Mouse (Mus musculus): ENCODE measurements around the gene Gtf3a.
"Not testable (repeated sequence)": the region's sequence is repeated elsewhere in the genome, so short reads cannot be mapped to it uniquely, and the experiment has no call there.

Gtf3a gene

GRCm38 (mm10) chr5:146937541-146938503, 10.6 kb upstream of the Gtf3a start:
- DNase-seq (ENCODE audit: low read depth) = no peak

GRCm38 (mm10) chr5:146939109-146939796, 9.2 kb upstream of the Gtf3a start:
- no peak for DNase-seq (ENCODE audit: low read depth)

GRCm38 (mm10) chr5:146940219-146940618, 8.2 kb upstream of the Gtf3a start:
- peak; percentile 33 for DNase-seq (ENCODE audit: low read depth)

GRCm38 (mm10) chr5:146941939-146942338, 6.5 kb upstream of the Gtf3a start:
- DNase-seq (ENCODE audit: low read depth) = not testable (repeated sequence)

- DNase-seq (ENCODE audit: low read depth) = no peak
These were observed 5.5 kb upstream of the Gtf3a start for GRCm38 (mm10) chr5:146942965-146943364.

- DNase-seq (ENCODE audit: low read depth) = no peak
These were observed 3.9 kb upstream of the Gtf3a start for GRCm38 (mm10) chr5:146944568-146944967.

- no peak for DNase-seq (ENCODE audit: low read depth)
These were observed 1.8 kb upstream of the Gtf3a start for GRCm38 (mm10) chr5:146946682-146947081.

GRCm38 (mm10) chr5:146947497-146947896, 960 bp upstream of the Gtf3a start:
- DNase-seq (ENCODE audit: low read depth) = no peak

GRCm38 (mm10) chr5:146948041-146948507, 383 bp upstream of the Gtf3a start:
- DNase-seq (ENCODE audit: low read depth) = no peak

- DNase-seq (ENCODE audit: low read depth) = no peak
These were observed 6.1 kb downstream of the Gtf3a start for GRCm38 (mm10) chr5:146954576-146954975.

GRCm38 (mm10) chr5:146955651-146956050, 7.2 kb downstream of the Gtf3a start:
- no peak for DNase-seq (ENCODE audit: low read depth)

GRCm38 (mm10) chr5:146956678-146957077, 8.2 kb downstream of the Gtf3a start:
- no peak for DNase-seq (ENCODE audit: low read depth)

GRCm38 (mm10) chr5:146963118-146963936, 14.9 kb downstream of the Gtf3a start, which contains the start of gene Mtif3:
Gene Mtif3, minus strand, starts transcription at chr5:146963800.
- peak; percentile 65 for DNase-seq (ENCODE audit: low read depth)

GRCm38 (mm10) chr5:146963937-146964278, 15.5 kb downstream of the Gtf3a start:
- DNase-seq (ENCODE audit: low read depth) = no peak

- DNase-seq (ENCODE audit: low read depth) = no peak
These were observed 20.4 kb downstream of the Gtf3a start for GRCm38 (mm10) chr5:146968695-146969393.

GRCm38 (mm10) chr5:146971776-146972561, 23.5 kb downstream of the Gtf3a start:
- DNase-seq (ENCODE audit: low read depth) = no peak

GRCm38 (mm10) chr5:146973353-146973752, 24.9 kb downstream of the Gtf3a start:
- DNase-seq (ENCODE audit: low read depth) = no peak

- no peak for DNase-seq (ENCODE audit: low read depth)
These were observed 25.7 kb downstream of the Gtf3a start for GRCm38 (mm10) chr5:146973858-146974780.

GRCm38 (mm10) chr5:146974781-146975123, 26.3 kb downstream of the Gtf3a start:
- DNase-seq (ENCODE audit: low read depth) = no peak

GRCm38 (mm10) chr5:146981376-146981775, 32.9 kb downstream of the Gtf3a start:
- no peak for DNase-seq (ENCODE audit: low read depth)

Measured in c-Kit-positive CD71-negative TER-119-negative erythroid progenitor cells, embryonic 14.5 days (primary cell).